Mouse (Mus musculus) stomach, postnatal 0 days (tissue): ENCODE results near the gene Cuedc1.

Experiments
- CTCF ChIP-seq: IDR thresholded peaks from 2 replicates; pipeline ENCODE4 v1.5.1; 2016; ENCODE audit warnings: antibody characterized with exemption, low read depth, mild to moderate bottlenecking, moderate library complexity
- EP300 ChIP-seq: optimal IDR thresholded peaks from 2 replicates; pipeline ENCODE3; 2016; ENCODE audit warnings: antibody characterized with exemption

DNA sequence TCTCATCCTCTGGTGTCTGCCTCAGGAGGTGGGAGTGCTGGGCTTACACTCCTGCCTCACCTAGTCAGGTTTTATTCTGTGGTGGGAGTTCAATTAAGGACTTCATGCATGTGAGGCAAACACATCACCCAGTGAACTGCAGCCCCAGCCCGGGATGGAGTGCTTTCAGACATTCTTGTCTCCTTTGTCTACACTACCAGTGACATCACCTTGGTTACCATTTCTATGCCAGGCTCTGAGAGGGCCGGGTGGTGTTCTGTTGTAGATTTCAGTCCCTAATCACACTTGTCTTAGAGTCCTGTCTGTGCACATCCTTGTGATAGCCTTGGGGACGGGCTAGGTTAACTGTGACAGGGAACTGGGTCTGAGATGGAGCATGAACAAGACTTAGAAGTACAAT lies 70.8 kb downstream of the Cuedc1 start:
- no peak for TF ChIP-seq CTCF
- TF ChIP-seq EP300: no peak
